Mouse (Mus musculus) myocyte (in vitro differentiated cells): ENCODE results near the gene Rybp. TPM values are rescaled to one million over a fixed set of nuclear protein-coding genes. Genes with fewer than 3 reads are reported as not detected.

Source experiments
- H3K27me3 ChIP-seq: one replicate; pipeline ENCODE4 v1.6.1; 2011; ENCODE audit not compliant: control insufficient read depth, insufficient read depth, insufficient read length
- H3K36me3 ChIP-seq: one replicate; pipeline ENCODE4 v1.6.1; 2011; ENCODE audit not compliant: control insufficient read depth, insufficient read depth
- H3K4me2 ChIP-seq: one replicate; pipeline ENCODE4 v1.6.1; 2011; ENCODE audit warnings: low read depth, control low read depth
- H3K4me3 ChIP-seq: one replicate; pipeline ENCODE4 v1.5.1; 2011; ENCODE audit warnings: mild to moderate bottlenecking, control low read depth, moderate library complexity
- H3K79me2 ChIP-seq: one replicate; pipeline ENCODE4 v1.6.1; 2011; ENCODE audit not compliant: control insufficient read depth, insufficient read depth
- H3ac ChIP-seq: one replicate; pipeline ENCODE4 v1.6.1; 2011; ENCODE audit not compliant: control insufficient read depth, insufficient read length
- CEBPB ChIP-seq: IDR thresholded peaks from 2 replicates; pipeline ENCODE4 v1.6.1; 2011; ENCODE audit warnings: mild to moderate bottlenecking, moderate library complexity; ENCODE audit not compliant: poor library complexity, insufficient read depth, severe bottlenecking
- E2F4 ChIP-seq: IDR thresholded peaks from one replicate; pipeline ENCODE4 v1.6.1; 2011; ENCODE audit warnings: mild to moderate bottlenecking, control low read depth, moderate library complexity; ENCODE audit not compliant: insufficient read depth
- MAX ChIP-seq: IDR thresholded peaks from one replicate; pipeline ENCODE4 v1.6.1; 2011; ENCODE audit warnings: low read depth, mild to moderate bottlenecking, control low read depth
- MYOD1 ChIP-seq, 3 experiments: IDR thresholded peaks; one replicate each; pipeline ENCODE4 v1.6.1; 2011; ENCODE audit warnings: control low read depth in 2 of 3, low read depth in 2 of 3, mild to moderate bottlenecking in 2 of 3, moderate library complexity in 1 of 3; ENCODE audit not compliant: insufficient read length in 2 of 3, control insufficient read depth in 1 of 3
- MYOG ChIP-seq, 3 experiments: IDR thresholded peaks; one replicate each; pipeline ENCODE4 v1.6.1; 2011; ENCODE audit warnings: control low read depth in 2 of 3, low read depth in 2 of 3, mild to moderate bottlenecking in 2 of 3; ENCODE audit not compliant: insufficient read length in 2 of 3, control insufficient read depth in 1 of 3, insufficient read depth in 1 of 3
- POLR2A ChIP-seq: IDR thresholded peaks from one replicate; pipeline ENCODE4 v1.6.1; 2011; ENCODE audit warnings: low read depth, mild to moderate bottlenecking, control low read depth, moderate library complexity; ENCODE audit not compliant: insufficient read length
- POLR2AphosphoS2 ChIP-seq: IDR thresholded peaks from one replicate; pipeline ENCODE4 v1.6.1; 2011; ENCODE audit warnings: low read depth, control low read depth; ENCODE audit not compliant: insufficient read length
- REST ChIP-seq: IDR thresholded peaks from one replicate; pipeline ENCODE4 v1.6.1; 2011; ENCODE audit warnings: mild to moderate bottlenecking, control low read depth, moderate library complexity; ENCODE audit not compliant: insufficient read depth, insufficient read length
- SRF ChIP-seq: IDR thresholded peaks from one replicate; pipeline ENCODE4 v1.6.1; 2011; ENCODE audit warnings: low read depth; ENCODE audit not compliant: control insufficient read depth, insufficient read length
- TCF12 ChIP-seq: IDR thresholded peaks from one replicate; pipeline ENCODE4 v1.6.1; 2011; ENCODE audit warnings: mild to moderate bottlenecking, control low read depth; ENCODE audit not compliant: poor library complexity, insufficient read depth, severe bottlenecking
- TCF3 ChIP-seq: IDR thresholded peaks from one replicate; pipeline ENCODE4 v1.6.1; 2011; ENCODE audit warnings: low read depth, control low read depth; ENCODE audit not compliant: insufficient read length
- USF1 ChIP-seq: IDR thresholded peaks from one replicate; pipeline ENCODE4 v1.6.1; 2011; ENCODE audit warnings: low read depth, mild to moderate bottlenecking, control low read depth, moderate library complexity
- polyA plus RNA-seq: library from polyadenylated mRNA; unstranded; fragments of >200 nt; fragmentation: generic; extraction: Trizol; gene quantifications from one replicate; pipeline ENCODE4 v1.2.1, GENCODE M21; 2012; ENCODE audit warnings: missing spikeins

Rybp gene
- polyA plus RNA-seq, 1 experiment = 9.5 TPM

GRCm38 (mm10) chr6:100204436-100204835 is 82.8 kb downstream of the Rybp start:
- no peak for TF ChIP-seq TCF12
- TF ChIP-seq MAX = no peak
- TF ChIP-seq TCF3 = no peak
- no peak for TF ChIP-seq CEBPB
- no peak for TF ChIP-seq MYOG (IDR thresholded peaks at IDR 0.05; ENCODE audit: control insufficient read depth in 1 of 3, insufficient read depth in 1 of 3, insufficient read length in 2 of 3, low read depth in 2 of 3)
- no peak for TF ChIP-seq MYOD1 (IDR thresholded peaks at IDR 0.05; ENCODE audit: control insufficient read depth in 1 of 3, insufficient read length in 2 of 3, low read depth in 2 of 3)
- TF ChIP-seq POLR2AphosphoS2 = no peak
- no peak for TF ChIP-seq POLR2A
- TF ChIP-seq USF1 = no peak
- no peak for TF ChIP-seq REST
- H3K4me3 ChIP-seq = no peak overlapping the region
- peaks cover 30% of the 10 kb centered on the region for H3K27me3 ChIP-seq
- H3K79me2 ChIP-seq = no peaks in the 10 kb centered on the region
- no peaks in the 10 kb centered on the region for H3K36me3 ChIP-seq
- no peak overlapping the region for H3ac ChIP-seq
- H3K4me2 ChIP-seq = no peak overlapping the region

DNA sequence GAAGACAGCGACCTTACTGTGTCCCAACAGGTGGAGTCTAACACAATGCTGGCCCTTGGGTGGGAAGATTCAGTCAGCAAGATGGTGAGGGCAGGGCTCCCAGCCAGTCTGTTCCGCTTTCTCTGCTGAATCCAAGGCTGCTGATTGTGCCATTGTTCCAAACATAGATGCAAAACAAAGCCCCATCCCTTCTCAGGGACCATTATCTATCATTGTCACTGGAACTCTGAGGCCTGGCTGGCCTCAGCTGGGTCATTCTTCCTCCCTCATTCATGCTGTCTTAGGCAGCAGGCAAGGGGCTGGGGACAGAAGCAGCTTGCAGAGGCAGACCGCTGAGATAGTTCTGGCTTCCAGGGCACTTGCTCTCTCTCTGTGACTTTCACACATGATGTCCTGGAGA is 83.8 kb downstream of the Rybp start:
- H3K4me3 ChIP-seq = no peak overlapping the region
- no peak overlapping the region for H3ac ChIP-seq
- H3K27me3 ChIP-seq = peaks cover 28% of the 10 kb centered on the region
- no peaks in the 10 kb centered on the region for H3K79me2 ChIP-seq
- no peaks in the 10 kb centered on the region for H3K36me3 ChIP-seq
- no peak overlapping the region for H3K4me2 ChIP-seq
- TF ChIP-seq POLR2AphosphoS2 (no peak), SRF (no peak), TCF12 (no peak), MAX (no peak), MYOD1 (IDR thresholded peaks at IDR 0.05; ENCODE audit: control insufficient read depth in 1 of 3, insufficient read length in 2 of 3, low read depth in 2 of 3) (peak in 1 of 3 experiments; percentile 27)

- H3K27me3 ChIP-seq = peaks cover 21% of the 10 kb centered on the region
- no peaks in the 10 kb centered on the region for H3K79me2 ChIP-seq
- H3K36me3 ChIP-seq = no peaks in the 10 kb centered on the region
- H3K4me2 ChIP-seq = no peak overlapping the region
- no peak overlapping the region for H3ac ChIP-seq
- no peak overlapping the region for H3K4me3 ChIP-seq
- TF ChIP-seq REST = no peak
- no peak for TF ChIP-seq MYOG (IDR thresholded peaks at IDR 0.05; ENCODE audit: control insufficient read depth in 1 of 3, insufficient read depth in 1 of 3, insufficient read length in 2 of 3, low read depth in 2 of 3)
- TF ChIP-seq USF1 = no peak
- TF ChIP-seq TCF12 = no peak
- TF ChIP-seq MYOD1 (IDR thresholded peaks at IDR 0.05; ENCODE audit: control insufficient read depth in 1 of 3, insufficient read length in 2 of 3, low read depth in 2 of 3) = no peak
- no peak for TF ChIP-seq POLR2A
- no peak for TF ChIP-seq SRF
- no peak for TF ChIP-seq CEBPB
- no peak for TF ChIP-seq E2F4
- no peak for TF ChIP-seq POLR2AphosphoS2
- TF ChIP-seq MAX = no peak
- no peak for TF ChIP-seq TCF3
Measured at GRCm38 (mm10) chr6:100202091-100202490, 85.2 kb downstream of the Rybp start.

GRCm38 (mm10) chr6:100197102-100197501 is 90.2 kb downstream of the Rybp start:
- H3K4me3 ChIP-seq = no peak overlapping the region
- peaks cover 6% of the 10 kb centered on the region for H3K27me3 ChIP-seq
- H3K79me2 ChIP-seq = no peaks in the 10 kb centered on the region
- H3ac ChIP-seq = no peak overlapping the region
- no peaks in the 10 kb centered on the region for H3K36me3 ChIP-seq
- no peak overlapping the region for H3K4me2 ChIP-seq
- TF ChIP-seq TCF3 (no peak), CEBPB (no peak), E2F4 (no peak), TCF12 (no peak), MYOD1 (IDR thresholded peaks at IDR 0.05; ENCODE audit: control insufficient read depth in 1 of 3, insufficient read length in 2 of 3, low read depth in 2 of 3) (no peak), POLR2A (no peak), MYOG (IDR thresholded peaks at IDR 0.05; ENCODE audit: control insufficient read depth in 1 of 3, insufficient read depth in 1 of 3, insufficient read length in 2 of 3, low read depth in 2 of 3) (no peak)

- Histone ChIP-seq H3K36me3 (no peaks in the 10 kb centered on the region), H3K27me3 (peaks cover 6% of the 10 kb centered on the region), H3ac (no peak overlapping the region), H3K79me2 (no peaks in the 10 kb centered on the region), H3K4me2 (no peak overlapping the region), H3K4me3 (no peak overlapping the region)
- TF ChIP-seq MAX (no peak), CEBPB (no peak), MYOD1 (IDR thresholded peaks at IDR 0.05; ENCODE audit: control insufficient read depth in 1 of 3, insufficient read length in 2 of 3, low read depth in 2 of 3) (no peak), MYOG (IDR thresholded peaks at IDR 0.05; ENCODE audit: control insufficient read depth in 1 of 3, insufficient read depth in 1 of 3, insufficient read length in 2 of 3, low read depth in 2 of 3) (peak in 1 of 3 experiments; percentile 31)
Measured at GRCm38 (mm10) chr6:100195870-100196409, 91.3 kb downstream of the Rybp start.
